Mouse (Mus musculus) liver, postnatal 0 days (tissue): ENCODE data around the gene 5330417H12Rik. TPM values are rescaled to one million over a fixed set of nuclear protein-coding genes. Genes with fewer than 3 reads are reported as not detected.
A peak's percentile ranks its signal among the peaks of the same experiment; 100 is the strongest.

Experiments used
- ATAC-seq: fragments of 200-750 bp; cut with Nextera tagmentation; 2 replicates; pipeline ENCODE4 v1.8.0; 2017; ENCODE audit warnings: mild to moderate bottlenecking, moderate library complexity
- DNase-seq: peaks from one replicate; pipeline ENCODE4 v3.0.0-alpha.2; 2016
- H3K27ac ChIP-seq: fragments of 300-500 bp; sonication (generic); 2 replicates; pipeline ENCODE4 v1.5.1; 2014; ENCODE audit warnings: antibody characterized with exemption, moderate library complexity, mild to moderate bottlenecking, low read depth
- H3K27me3 ChIP-seq: fragments of 300-500 bp; sonication (generic); 2 replicates; pipeline ENCODE4 v1.6.1; 2014; ENCODE audit warnings: low read length, control low read depth, mixed read lengths; ENCODE audit not compliant: insufficient read depth
- H3K36me3 ChIP-seq: fragments of 300-500 bp; sonication (generic); replicated peaks from 2 replicates; pipeline ENCODE4 v1.6.1; 2014; ENCODE audit warnings: mild to moderate bottlenecking, control low read depth, low read length, moderate library complexity, mixed read lengths; ENCODE audit not compliant: insufficient read depth
- H3K4me1 ChIP-seq: fragments of 300-500 bp; sonication (generic); 2 replicates; pipeline ENCODE4 v1.6.1; 2014; ENCODE audit warnings: antibody characterized with exemption, mild to moderate bottlenecking, control low read depth; ENCODE audit not compliant: insufficient read depth
- H3K4me2 ChIP-seq: fragments of 300-500 bp; sonication (generic); 2 replicates; pipeline ENCODE4 v1.6.1; 2014; ENCODE audit warnings: low read depth, mild to moderate bottlenecking, low read length, moderate library complexity, mixed read lengths
- H3K4me3 ChIP-seq: fragments of 300-500 bp; sonication (generic); 2 replicates; pipeline ENCODE4 v1.5.1; 2014; ENCODE audit warnings: low read depth, low read length
- H3K9ac ChIP-seq: fragments of 300-500 bp; sonication (generic); replicated peaks from 2 replicates; pipeline ENCODE4 v1.6.1; 2014; ENCODE audit warnings: mild to moderate bottlenecking, moderate library complexity
- H3K9me3 ChIP-seq: fragments of 300-500 bp; sonication (generic); 2 replicates; pipeline ENCODE4 v1.6.1; 2016; ENCODE audit warnings: mild to moderate bottlenecking, control low read depth, low read length, mixed read lengths
- CTCF ChIP-seq: sonication (generic); IDR thresholded peaks from 2 replicates; pipeline ENCODE4 v1.5.1; 2016; ENCODE audit warnings: antibody characterized with exemption, low read depth
- EP300 ChIP-seq: IDR thresholded peaks from 2 replicates; pipeline ENCODE4 v1.6.1; 2016; ENCODE audit warnings: antibody characterized with exemption, low read depth, mild to moderate bottlenecking
- WGBS: fragments of 180-500 bp; shearing (Covaris S2); extraction: QIAGEN DNeasy Blood & Tissue Kit; methylation state at CpG from one replicate; pipeline ENCODE4 v1.1.7; 2014; ENCODE audit not compliant: insufficient replicate concordance; 5-methylcytosine and 5-hydroxymethylcytosine counted together
- polyA plus RNA-seq: library from polyadenylated mRNA; unstranded; fragments of >200 nt; fragmentation: Nextera tagmentation; extraction: Ambion mirVana; gene quantifications from 2 replicates; pipeline ENCODE4 v1.2.1, GENCODE M21; 2015

The 5330417H12Rik gene
- polyA plus RNA-seq, 1 experiment from 2014 or later: not detected

DNA sequence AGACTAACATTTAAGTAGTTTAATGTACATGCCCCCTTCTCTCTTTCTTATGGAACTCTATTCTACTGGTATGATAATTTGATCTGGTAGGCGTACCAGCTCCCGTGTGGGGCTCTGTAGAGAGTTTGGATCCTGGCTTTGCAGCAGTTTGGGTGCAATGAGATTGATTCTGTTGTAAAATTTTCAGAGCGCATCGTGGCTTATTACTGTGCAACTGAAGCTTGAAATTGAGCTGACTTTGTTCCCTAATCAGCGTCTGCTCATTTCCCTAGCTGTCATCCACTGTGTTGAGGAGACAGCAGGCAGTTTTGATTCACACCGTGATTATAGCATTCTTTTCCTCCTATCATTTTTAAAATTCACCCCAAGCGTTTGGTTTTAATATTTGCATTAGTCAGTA, 12.4 kb upstream of the 5330417H12Rik start:
- Histone ChIP-seq H3K4me1 (no peaks in the 10 kb centered on the region), H3K4me2 (no peak overlapping the region), H3K27ac (no peak overlapping the region), H3K27me3 (no peaks in the 10 kb centered on the region), H3K4me3 (no peak overlapping the region), H3K9ac (no peak overlapping the region), H3K36me3 (no peaks in the 10 kb centered on the region), H3K9me3 (no peaks in the 10 kb centered on the region)
- 76% methylated on average over 7 of the region's 7 CpGs for WGBS
- TF ChIP-seq CTCF: no peak
- no peak for TF ChIP-seq EP300
- ATAC-seq (no peak), DNase-seq (no peak)

DNA sequence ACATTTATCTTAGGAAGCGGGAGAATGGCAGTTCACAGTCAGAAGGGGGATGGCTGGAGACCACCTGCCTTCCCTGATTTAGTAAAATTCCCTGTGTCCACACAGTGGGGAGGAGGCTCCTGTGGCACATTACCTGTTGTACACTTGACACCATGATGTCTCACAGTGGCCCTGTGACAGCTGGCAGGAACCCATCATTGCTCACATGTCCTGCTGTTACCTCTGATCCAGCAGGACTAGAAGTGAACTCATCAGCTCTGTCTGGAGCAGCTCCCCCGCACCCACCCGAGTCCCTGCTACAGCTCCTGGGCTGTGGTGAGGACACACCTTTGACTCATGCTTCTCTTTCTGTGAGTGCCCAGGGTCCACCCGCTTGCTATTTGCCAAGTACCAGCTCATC, 8.2 kb upstream of the 5330417H12Rik start:
- Histone ChIP-seq H3K27ac (no peak overlapping the region), H3K4me1 (no peaks in the 10 kb centered on the region), H3K27me3 (no peaks in the 10 kb centered on the region), H3K4me2 (no peak overlapping the region), H3K36me3 (no peaks in the 10 kb centered on the region), H3K4me3 (no peak overlapping the region), H3K9ac (no peak overlapping the region), H3K9me3 (no peaks in the 10 kb centered on the region)
- 75% methylated on average over 4 of the region's 4 CpGs for WGBS
- DNase-seq: no peak
- no peak for ATAC-seq
- TF ChIP-seq CTCF: no peak
- TF ChIP-seq EP300: no peak

DNA sequence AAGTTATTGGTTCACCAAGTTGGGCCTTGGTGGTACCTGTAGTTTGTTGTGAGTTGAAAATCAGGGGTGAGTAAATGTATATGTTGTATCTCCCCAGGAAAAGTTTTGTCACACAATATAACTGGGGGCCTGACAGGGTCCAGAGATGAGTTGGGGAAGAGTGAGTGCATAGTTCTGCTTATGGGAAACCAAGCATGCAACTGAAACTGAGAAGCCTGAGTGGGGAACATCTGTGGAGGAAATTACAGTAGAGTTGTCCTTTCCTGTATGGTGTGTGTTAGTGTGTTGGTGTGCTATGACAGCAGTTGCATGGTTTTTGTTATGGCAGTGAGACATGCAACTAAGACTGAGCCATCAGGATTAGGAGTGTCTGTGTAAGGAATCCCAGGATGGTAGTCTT, 3.4 kb upstream of the 5330417H12Rik start:
- H3K27ac ChIP-seq: no peak overlapping the region
- no peak for DNase-seq
- H3K27me3 ChIP-seq: no peaks in the 10 kb centered on the region
- H3K4me2 ChIP-seq: no peak overlapping the region
- no peak overlapping the region for H3K4me3 ChIP-seq
- no peaks in the 10 kb centered on the region for H3K4me1 ChIP-seq
- H3K9me3 ChIP-seq: no peaks in the 10 kb centered on the region
- no peak overlapping the region for H3K9ac ChIP-seq
- TF ChIP-seq EP300 (no peak), CTCF (no peak)
- ATAC-seq: no peak
- no peaks in the 10 kb centered on the region for H3K36me3 ChIP-seq

DNA sequence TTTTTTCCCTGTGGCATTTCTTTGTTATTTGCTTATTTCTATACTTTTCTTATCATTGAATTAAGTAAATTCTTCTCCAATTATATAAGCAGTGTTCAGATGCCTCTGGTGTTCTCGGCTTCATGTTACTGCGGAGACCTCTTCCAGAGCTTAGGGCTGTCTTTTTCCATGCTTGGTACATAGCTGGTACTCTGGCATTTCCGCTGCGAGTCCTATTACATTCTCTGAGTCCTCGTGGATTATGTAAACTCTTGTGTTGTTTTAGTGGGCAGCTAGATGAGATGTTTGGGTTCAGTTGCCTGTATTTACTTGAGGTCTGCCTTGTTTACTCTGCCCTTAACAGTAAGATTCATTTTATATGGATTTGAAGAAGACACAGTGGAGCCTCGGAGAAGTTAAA, 820 bp upstream of the 5330417H12Rik start:
- WGBS: 59% methylated on average over 6 of the region's 6 CpGs
- DNase-seq (no peak), ATAC-seq (no peak)
- no peak overlapping the region for H3K27ac ChIP-seq
- no peaks in the 10 kb centered on the region for H3K4me1 ChIP-seq
- no peak for TF ChIP-seq EP300
- TF ChIP-seq CTCF: no peak
- no peaks in the 10 kb centered on the region for H3K36me3 ChIP-seq
- no peak overlapping the region for H3K4me2 ChIP-seq
- H3K9ac ChIP-seq: no peak overlapping the region
- H3K4me3 ChIP-seq: no peak overlapping the region
- no peaks in the 10 kb centered on the region for H3K27me3 ChIP-seq
- no peaks in the 10 kb centered on the region for H3K9me3 ChIP-seq

DNA sequence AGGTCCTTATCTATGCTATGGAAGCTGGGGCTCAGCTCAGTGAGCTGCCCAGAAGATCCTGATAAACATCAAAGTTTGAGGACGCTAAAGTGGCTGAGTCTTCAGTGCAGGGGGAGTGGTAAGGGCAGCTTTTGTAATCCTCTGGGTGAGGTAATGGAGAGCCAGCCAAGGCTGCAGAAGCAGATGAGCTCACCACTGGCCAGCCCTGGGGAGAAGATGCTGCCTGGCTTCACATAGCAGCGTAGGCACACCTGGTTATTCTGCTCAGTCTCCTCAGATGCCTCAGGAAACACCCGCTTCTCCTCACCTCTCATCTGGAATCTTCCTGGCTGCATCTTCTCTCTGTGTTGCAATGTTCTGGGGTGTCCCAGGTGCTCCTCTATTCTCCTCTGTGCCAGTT, 529 bp downstream of the 5330417H12Rik start:
- Histone ChIP-seq H3K4me2 (no peak overlapping the region), H3K27me3 (no peaks in the 10 kb centered on the region), H3K9me3 (no peaks in the 10 kb centered on the region), H3K4me1 (0 out of 2 replicates have a peak, but pooled peaks cover 2% of the 10 kb centered on the region), H3K9ac (no peak overlapping the region), H3K36me3 (no peaks in the 10 kb centered on the region), H3K4me3 (no peak overlapping the region), H3K27ac (no peak overlapping the region)
- 61% methylated on average over 3 of the region's 3 CpGs for WGBS
- peak; percentile 53; the same call in 1 of the 2 replicates for ATAC-seq
- no peak for TF ChIP-seq EP300
- no peak for TF ChIP-seq CTCF
- DNase-seq: no peak

DNA sequence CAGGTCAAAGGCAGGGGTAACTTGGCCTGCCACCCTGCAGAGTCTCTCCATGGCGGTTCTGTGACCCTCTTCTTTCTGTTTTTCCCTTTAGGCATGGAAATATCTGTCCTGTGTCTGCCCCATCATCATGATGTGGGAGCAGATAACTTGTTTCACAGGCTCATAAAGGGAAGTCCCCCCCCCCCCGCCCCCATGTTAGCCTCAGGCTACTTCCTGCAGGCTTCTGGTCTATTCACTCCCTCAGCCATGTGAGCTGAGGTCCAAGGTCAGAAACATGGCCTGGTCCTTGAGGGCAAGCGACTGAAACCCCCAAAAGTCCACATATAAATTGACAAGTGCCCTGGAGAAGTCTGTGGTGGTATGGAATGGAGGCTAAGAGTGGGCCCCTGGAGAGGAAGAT, 4.8 kb downstream of the 5330417H12Rik start:
- TF ChIP-seq CTCF (no peak), EP300 (no peak)
- 43% methylated on average over 3 of the region's 3 CpGs for WGBS

DNA sequence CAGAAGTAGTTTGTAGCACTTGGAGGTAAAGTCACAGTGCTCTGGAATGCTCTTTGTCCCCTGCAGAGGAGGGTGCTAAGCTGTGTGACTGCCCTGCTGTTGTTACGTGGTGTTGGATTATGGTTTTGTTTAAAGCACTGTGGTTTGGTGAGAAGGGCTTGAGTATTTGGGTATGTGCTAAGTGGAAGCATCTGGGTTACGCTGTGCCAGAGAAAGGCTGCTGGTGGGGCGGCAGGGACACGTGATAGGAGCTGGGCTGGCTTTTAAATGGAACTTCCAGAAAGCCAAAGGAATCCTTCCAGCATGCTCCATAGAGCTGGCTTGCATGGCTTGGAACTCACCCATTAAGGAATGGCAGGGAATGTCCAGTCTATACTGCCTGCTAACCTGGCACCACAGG, 5.7 kb downstream of the 5330417H12Rik start:
- DNase-seq: no peak
- no peak overlapping the region for H3K4me3 ChIP-seq
- no peaks in the 10 kb centered on the region for H3K27me3 ChIP-seq
- H3K9me3 ChIP-seq: no peaks in the 10 kb centered on the region
- no peaks in the 10 kb centered on the region for H3K36me3 ChIP-seq
- 71% methylated on average over 4 of the region's 4 CpGs for WGBS
- ATAC-seq: no peak
- TF ChIP-seq EP300: no peak
- no peak for TF ChIP-seq CTCF
- no peak overlapping the region for H3K27ac ChIP-seq
- no peak overlapping the region for H3K9ac ChIP-seq
- H3K4me2 ChIP-seq: no peak overlapping the region
- 0 out of 2 replicates have a peak, but pooled peaks cover 2% of the 10 kb centered on the region for H3K4me1 ChIP-seq

More for the DNA sequence above, 4.8 kb downstream of the 5330417H12Rik start:
- H3K9ac ChIP-seq: no peak overlapping the region
- H3K9me3 ChIP-seq: no peaks in the 10 kb centered on the region
- no peak overlapping the region for H3K4me3 ChIP-seq
- DNase-seq (no peak), ATAC-seq (no peak)
- no peak overlapping the region for H3K27ac ChIP-seq
- H3K4me2 ChIP-seq: no peak overlapping the region
- H3K4me1 ChIP-seq: 0 out of 2 replicates have a peak, but pooled peaks cover 2% of the 10 kb centered on the region
- H3K36me3 ChIP-seq: no peaks in the 10 kb centered on the region
- H3K27me3 ChIP-seq: no peaks in the 10 kb centered on the region
